Mouse (Mus musculus): Measurements from ENCODE around the gene Tmco4.

The Tmco4 gene

DNA sequence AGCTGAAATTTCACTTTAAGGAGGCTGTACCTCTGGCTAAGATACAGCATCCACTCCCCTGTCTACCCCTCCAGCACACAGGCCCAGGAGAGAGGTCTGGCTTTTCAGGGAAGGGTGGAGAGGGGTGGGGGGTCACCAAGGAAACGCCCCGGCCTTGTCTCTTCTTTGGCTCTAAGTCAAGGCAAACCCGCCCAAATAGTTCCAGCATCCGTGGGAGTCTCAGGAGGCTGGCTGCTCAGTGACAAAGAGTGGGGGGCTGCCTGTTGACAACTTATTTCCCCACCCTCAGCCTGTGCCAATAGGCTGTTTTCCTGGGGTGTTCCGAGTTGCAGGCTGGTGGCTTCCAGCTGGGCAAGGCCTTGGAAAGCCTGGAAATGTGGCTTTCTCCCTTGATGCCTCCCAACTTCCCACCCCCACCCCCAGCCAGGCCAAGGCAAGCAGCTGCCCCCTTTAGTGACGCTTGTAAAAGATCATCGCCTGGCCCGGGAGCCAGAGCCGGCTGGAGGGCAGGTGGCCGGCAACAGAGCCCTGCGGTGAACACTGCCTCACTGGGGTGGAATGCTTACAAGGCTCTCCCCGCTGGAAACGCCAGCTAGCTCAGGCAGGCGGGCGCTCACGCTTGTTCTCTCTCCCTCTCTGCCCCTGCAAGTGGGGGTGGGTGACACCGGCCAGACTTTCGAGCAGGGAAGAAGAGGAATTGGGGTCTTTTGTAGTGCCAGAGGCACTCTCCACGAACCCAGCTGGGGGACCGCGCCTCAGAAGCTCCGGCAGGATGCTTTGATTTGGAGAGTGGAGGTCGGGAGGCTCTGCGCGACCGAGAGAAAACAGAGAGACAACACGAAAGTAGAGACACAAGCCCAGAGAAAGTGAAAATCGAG, 119.0 kb downstream of the Tmco4 start:
- DNase-seq (ENCODE audit: low spot score in 2 of 2) = no peak

DNA sequence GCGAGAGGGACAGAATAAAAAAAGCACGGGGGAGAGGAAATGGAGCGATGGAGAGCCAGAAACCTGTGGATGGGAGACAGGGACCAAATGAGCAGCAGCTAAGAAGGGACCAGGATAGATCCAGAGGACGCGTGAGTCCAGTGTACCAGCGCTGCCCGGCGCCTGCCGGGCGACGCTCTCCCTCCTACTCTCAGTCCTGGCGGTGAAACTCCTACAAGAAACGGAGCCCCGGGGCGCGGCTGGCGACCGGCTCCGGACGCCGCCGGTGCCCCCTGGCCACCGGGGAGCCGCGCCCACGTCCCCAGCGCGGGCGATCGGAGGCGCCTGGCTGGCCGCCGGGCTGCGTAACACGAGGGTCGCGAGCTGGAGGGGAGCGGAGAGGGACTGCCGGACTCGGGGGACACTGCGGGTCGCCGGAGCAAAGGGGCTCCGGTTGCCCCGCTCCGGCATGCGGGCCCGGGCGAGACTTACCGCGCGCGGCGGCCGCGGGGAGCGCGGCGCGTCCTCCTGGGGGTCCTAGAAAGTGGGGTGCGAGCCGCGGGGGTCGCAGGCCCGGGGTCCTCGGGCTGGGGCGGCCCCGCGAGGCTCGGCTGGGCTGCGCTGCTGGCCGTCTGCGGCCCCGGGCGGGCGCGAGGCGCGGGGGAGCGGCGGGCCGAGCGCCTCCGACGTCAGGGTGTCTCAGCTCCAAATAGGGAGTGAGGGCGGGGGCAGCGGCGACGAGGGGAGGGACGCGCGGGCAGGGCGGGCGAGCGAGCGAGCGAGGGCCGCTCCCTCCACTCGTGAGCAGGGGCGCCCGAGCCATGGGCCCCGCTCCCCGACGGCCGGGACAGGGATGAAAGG, 119.9 kb downstream of the Tmco4 start, which contains the start of gene Nbl1:
Gene Nbl1, minus strand, starts transcription at position 638 of the 840 bp plus-strand sequence.
- DNase-seq (ENCODE audit: low spot score in 2 of 2) = no peak

DNA sequence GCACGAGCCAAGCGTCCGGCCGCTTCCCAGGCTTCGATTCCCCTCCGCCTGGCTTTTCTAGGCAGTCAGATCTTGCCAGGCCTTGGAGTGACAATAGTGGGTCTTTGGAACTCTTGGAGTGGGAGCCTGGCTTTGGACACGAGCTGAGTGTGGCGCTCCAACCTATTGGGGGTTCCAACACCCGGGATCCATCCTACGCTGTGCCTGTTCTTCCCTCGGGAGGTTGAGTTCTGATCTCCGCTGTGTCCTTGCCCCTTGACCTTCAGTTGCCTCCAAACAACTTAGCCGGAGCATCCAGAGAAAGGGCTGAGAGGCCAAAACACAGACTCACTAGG, 120.5 kb downstream of the Tmco4 start:
- DNase-seq (ENCODE audit: low spot score in 2 of 2) = no peak

DNA sequence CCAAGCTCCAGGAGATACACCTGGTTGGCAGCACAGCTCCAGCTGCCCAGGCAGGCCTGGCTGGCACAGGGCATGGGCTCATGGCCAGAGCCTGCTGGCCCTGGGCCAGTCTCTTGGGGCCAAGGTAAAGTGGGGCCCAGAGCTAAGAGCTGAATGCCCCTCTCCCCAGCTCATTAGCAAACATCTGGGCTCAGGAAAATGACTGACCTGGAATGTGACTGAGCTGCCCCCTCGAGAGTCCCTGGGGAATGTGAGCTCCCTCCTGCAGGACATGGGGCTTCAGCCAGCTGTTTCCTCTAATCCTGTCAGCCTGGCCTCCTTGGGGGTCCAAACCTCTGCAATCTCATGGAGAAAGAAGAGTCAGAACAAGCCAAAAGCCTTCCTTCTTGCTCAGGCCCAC, 122.7 kb downstream of the Tmco4 start:
- DNase-seq (ENCODE audit: low spot score in 2 of 2) = no peak

DNA sequence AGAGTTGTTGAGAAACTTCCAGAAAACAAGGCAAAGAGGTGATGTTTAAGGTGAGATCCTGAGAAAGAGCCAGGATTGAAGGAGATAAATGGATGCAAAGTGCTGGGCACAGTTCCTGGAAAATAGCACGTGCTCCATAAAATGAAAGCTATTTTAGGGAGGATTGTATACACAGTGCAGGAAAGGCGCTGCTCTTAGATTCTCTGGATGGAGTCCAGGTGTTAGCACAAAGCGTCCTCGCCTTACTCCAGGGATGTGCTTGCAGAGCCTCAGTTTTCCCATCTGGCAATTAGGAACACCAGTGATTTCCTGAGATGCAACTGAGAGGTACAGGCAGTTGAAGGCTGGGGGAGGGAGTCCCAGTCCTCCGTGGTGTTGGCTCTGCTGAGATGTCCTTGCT, 123.5 kb downstream of the Tmco4 start:
- no peak for DNase-seq (ENCODE audit: low spot score in 2 of 2)

DNA sequence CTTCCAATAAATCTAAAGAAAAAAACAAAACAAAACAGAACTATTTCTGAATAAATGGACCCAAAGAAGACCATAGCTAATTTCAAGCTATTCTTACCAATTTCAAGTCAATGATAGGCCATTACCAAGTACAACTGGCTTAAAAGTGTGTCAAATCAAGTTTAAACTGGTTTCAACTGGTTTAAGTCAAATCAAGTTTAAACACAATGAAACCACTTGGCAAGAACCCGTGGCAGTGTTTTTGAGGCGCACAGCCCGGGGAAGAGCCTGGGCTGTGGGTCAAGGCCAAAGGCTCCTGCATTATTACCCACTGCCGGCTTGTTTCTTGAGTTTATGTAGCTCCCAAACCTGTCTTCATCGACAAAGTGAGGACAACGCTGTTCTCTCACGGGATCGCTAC, 127.6 kb downstream of the Tmco4 start:
- DNase-seq (ENCODE audit: low spot score in 2 of 2) = no peak

DNA sequence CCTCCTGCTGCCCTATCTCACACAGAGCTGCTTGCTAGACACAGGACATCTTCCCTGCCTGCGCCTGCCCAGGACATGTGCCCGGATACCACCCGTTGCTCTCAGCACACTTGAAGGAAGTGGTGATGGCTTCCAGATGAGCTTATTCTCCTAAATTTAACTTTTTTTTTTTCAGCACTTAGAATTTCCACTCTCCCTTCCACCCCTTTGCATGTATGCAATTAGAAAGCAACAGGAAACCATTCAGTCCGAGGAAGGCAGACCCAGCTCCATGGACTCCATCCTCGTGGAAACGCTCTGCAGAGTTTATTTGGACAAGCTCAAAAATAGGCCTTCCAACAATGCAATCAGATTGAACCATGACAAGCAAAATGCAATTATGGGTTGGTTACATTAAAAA, 128.9 kb downstream of the Tmco4 start:
- no peak for DNase-seq (ENCODE audit: low spot score in 2 of 2)

DNA sequence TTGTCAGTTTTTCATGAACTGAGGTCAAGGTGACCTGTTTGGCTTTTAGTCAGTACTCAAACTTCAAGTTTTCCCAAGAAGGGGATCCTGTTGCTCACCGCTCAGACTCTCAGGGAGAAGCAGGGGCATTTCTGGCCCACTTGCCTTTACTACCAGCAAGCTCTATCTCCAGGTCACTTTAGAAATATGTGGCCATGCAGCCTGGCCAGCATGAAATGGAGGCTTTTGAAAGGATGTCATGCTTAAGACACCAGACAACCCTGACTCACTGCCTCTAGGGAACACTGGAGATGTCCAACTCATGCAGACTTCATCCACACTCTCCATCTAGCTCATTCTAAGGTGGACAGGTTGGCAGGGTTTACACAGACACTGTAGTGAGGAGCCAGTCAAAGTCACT, 132.8 kb downstream of the Tmco4 start:
- no peak for DNase-seq (ENCODE audit: low spot score in 2 of 2)

Data from spleen, postnatal 4 days (tissue).